Mouse (Mus musculus) embryonic facial prominence, embryonic 10.5 days (tissue): ENCODE results near the gene Fgfr4. TPM values are rescaled to one million over a fixed set of nuclear protein-coding genes. Genes with fewer than 3 reads are reported as not detected.
"Not testable (repeated sequence)": the region's sequence is repeated elsewhere in the genome, so short reads cannot be mapped to it uniquely, and the experiment has no call there.

ENCODE experiments used
- DNase-seq: peaks from one replicate; pipeline ENCODE4 v3.0.0-alpha.2; 2017; ENCODE audit warnings: low spot score
- H3K27ac ChIP-seq: fragments of 300-500 bp; sonication (generic); replicated peaks from 2 replicates; pipeline ENCODE4 v1.5.1; 2016; ENCODE audit warnings: mild to moderate bottlenecking
- H3K27me3 ChIP-seq: fragments of 300-500 bp; sonication (generic); replicated peaks from 2 replicates; pipeline ENCODE4 v1.6.1; 2016; ENCODE audit warnings: low read depth, mild to moderate bottlenecking; ENCODE audit not compliant: poor library complexity, severe bottlenecking
- H3K36me3 ChIP-seq: fragments of 300-500 bp; sonication (generic); replicated peaks from 2 replicates; pipeline ENCODE4 v1.6.1; 2016; ENCODE audit warnings: mild to moderate bottlenecking, moderate library complexity
- H3K4me1 ChIP-seq: fragments of 300-500 bp; sonication (generic); 2 replicates; pipeline ENCODE4 v1.6.1; 2016
- H3K4me3 ChIP-seq: fragments of 300-500 bp; sonication (generic); 2 replicates; pipeline ENCODE4 v1.5.1; 2016; ENCODE audit warnings: mild to moderate bottlenecking, moderate library complexity
- H3K9me3 ChIP-seq: fragments of 300-500 bp; sonication (generic); 2 replicates; pipeline ENCODE4 v1.6.1; 2016; ENCODE audit warnings: mild to moderate bottlenecking
- WGBS: fragments of 180-500 bp; shearing (Covaris S2); methylation state at CpG from one replicate; pipeline ENCODE4 v1.1.7; 2016; 5-methylcytosine and 5-hydroxymethylcytosine counted together
- polyA plus RNA-seq: library from polyadenylated mRNA; unstranded; fragments of >200 nt; fragmentation: Nextera tagmentation; extraction: Ambion mirVana; gene quantifications from 2 replicates; pipeline ENCODE4 v1.2.1, GENCODE M21; 2016

Fgfr4 gene
- polyA plus RNA-seq, 1 experiment from 2014 or later, result 0.46 TPM

DNA sequence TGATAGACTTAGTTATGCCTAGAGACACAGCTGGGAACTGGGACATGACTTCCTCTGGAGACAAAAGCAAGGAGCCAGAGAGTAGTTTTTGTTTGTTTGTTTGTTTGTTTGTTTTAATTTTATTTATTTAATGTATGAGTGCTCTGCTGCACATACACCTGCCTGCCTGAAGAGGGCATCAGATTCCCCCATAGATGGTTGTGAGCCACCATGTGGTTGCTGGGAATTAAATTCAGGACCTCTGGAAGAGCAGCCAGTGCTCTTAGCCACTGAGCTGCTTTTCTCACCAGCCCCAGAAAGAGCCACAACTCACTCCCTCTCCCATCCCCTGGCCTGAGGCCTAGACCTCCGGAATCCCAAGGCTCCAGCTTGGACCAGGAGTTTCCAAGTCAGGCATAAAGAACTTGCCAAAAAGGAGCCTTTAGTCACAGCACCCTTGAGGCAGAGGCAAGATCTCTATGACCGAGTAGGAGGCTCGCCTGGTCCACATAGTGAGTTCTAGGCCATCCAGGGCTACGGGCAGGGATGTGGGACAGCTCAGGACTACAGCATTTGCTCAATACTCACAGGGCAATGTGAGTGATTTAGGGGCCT lies 25.6 kb downstream of the Fgfr4 start:
- H3K36me3 ChIP-seq, result no peaks in the 10 kb centered on the region
- no peak overlapping the region for H3K4me3 ChIP-seq
- no peaks in the 10 kb centered on the region for H3K9me3 ChIP-seq
- H3K27ac ChIP-seq, result no peak overlapping the region
- H3K4me1 ChIP-seq, result peaks cover 19% of the 10 kb centered on the region
- H3K27me3 ChIP-seq, result no peaks in the 10 kb centered on the region; the same call in 1 of the 2 replicates
- 67% methylated on average over 4 of the region's 4 CpGs for WGBS
- no peak for DNase-seq

GRCm38 (mm10) chr13:55178556-55178955 lies 26.1 kb downstream of the Fgfr4 start:
- no peaks in the 10 kb centered on the region for H3K9me3 ChIP-seq
- no peak overlapping the region for H3K27ac ChIP-seq
- peak; percentile 82 for DNase-seq
- WGBS, result 30% methylated on average over 2 of the region's 2 CpGs
- H3K4me1 ChIP-seq, result peaks cover 19% of the 10 kb centered on the region
- H3K36me3 ChIP-seq, result no peaks in the 10 kb centered on the region
- H3K4me3 ChIP-seq, result no peak overlapping the region
- H3K27me3 ChIP-seq, result no peaks in the 10 kb centered on the region; the same call in 1 of the 2 replicates

DNA sequence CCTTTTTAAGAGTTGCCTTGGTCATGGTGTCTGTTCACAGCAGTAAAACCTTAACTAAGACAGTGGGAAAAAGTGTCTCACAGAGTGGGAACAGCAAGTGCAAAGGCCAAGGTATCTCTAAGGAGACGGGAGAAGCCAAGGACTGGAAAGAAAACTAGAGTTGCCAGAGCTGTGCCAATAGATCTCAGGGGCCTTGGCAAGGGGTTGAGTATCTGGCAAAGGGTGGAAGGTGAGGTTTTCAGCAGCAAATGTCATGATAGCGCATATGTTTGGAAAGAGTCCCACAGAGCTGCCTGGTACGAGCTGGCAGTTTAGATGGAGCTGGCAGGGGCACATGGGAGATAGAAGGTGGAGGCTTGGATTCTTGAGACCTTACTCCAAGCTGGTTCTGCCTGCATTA lies 27.2 kb downstream of the Fgfr4 start:
- Histone ChIP-seq H3K4me1 (peaks cover 14% of the 10 kb centered on the region), H3K27ac (no peak overlapping the region), H3K27me3 (no peaks in the 10 kb centered on the region), H3K36me3 (no peaks in the 10 kb centered on the region), H3K9me3 (no peaks in the 10 kb centered on the region), H3K4me3 (no peak overlapping the region)
- DNase-seq, result no peak
- 87% methylated on average over 3 of the region's 3 CpGs for WGBS

- DNase-seq, result no peak
- Histone ChIP-seq H3K4me3 (peak overlapping the region; percentile 58; the same call in 1 of the 2 replicates), H3K9me3 (no peaks in the 10 kb centered on the region), H3K27me3 (no peaks in the 10 kb centered on the region), H3K4me1 (peaks cover 12% of the 10 kb centered on the region), H3K27ac (no peak overlapping the region), H3K36me3 (no peaks in the 10 kb centered on the region)
- WGBS, result 70% methylated on average over 2 of the region's 2 CpGs
Measured at GRCm38 (mm10) chr13:55181786-55182172, 29.3 kb downstream of the Fgfr4 start.

GRCm38 (mm10) chr13:55182173-55182894 lies 29.9 kb downstream of the Fgfr4 start:
- WGBS, result 3% methylated on average over 23 of the region's 23 CpGs
- H3K27ac ChIP-seq, result peak overlapping the region; percentile 87
- H3K27me3 ChIP-seq, result no peaks in the 10 kb centered on the region

GRCm38 (mm10) chr13:55183382-55183781 lies 30.9 kb downstream of the Fgfr4 start:
- 80% methylated on average over 6 of the region's 6 CpGs for WGBS
- DNase-seq, result no peak
- Histone ChIP-seq H3K27ac (no peak overlapping the region), H3K4me1 (peaks cover 8% of the 10 kb centered on the region), H3K4me3 (no peak overlapping the region), H3K36me3 (no peaks in the 10 kb centered on the region), H3K9me3 (no peaks in the 10 kb centered on the region), H3K27me3 (no peaks in the 10 kb centered on the region)

More at GRCm38 (mm10) chr13:55182173-55182894, 29.9 kb downstream of the Fgfr4 start:
- H3K36me3 ChIP-seq, result no peaks in the 10 kb centered on the region
- H3K4me1 ChIP-seq, result peaks cover 12% of the 10 kb centered on the region
- no peaks in the 10 kb centered on the region for H3K9me3 ChIP-seq
- DNase-seq, result peak; percentile 77
- H3K4me3 ChIP-seq, result peak overlapping the region; percentile 58

- DNase-seq, H3K4me3 ChIP-seq, H3K27ac ChIP-seq, H3K27me3 ChIP-seq, H3K9me3 ChIP-seq, H3K36me3 ChIP-seq: not testable (repeated sequence)
- H3K4me1 ChIP-seq, result peaks cover 32% of the 10 kb centered on the region
- 63% methylated on average over 4 of the region's 9 CpGs for WGBS
Measured at GRCm38 (mm10) chr13:55187062-55187461, 34.6 kb downstream of the Fgfr4 start.

- H3K4me1 ChIP-seq, result peaks cover 26% of the 10 kb centered on the region
- peak overlapping the region; percentile 60 for H3K4me3 ChIP-seq
- DNase-seq, result peak; percentile 64
- peak overlapping the region; percentile 96 for H3K27ac ChIP-seq
- WGBS, result 2% methylated on average over 12 of the region's 12 CpGs
- H3K36me3 ChIP-seq, result no peaks in the 10 kb centered on the region
- no peaks in the 10 kb centered on the region for H3K27me3 ChIP-seq
- H3K9me3 ChIP-seq, result no peaks in the 10 kb centered on the region
Measured at GRCm38 (mm10) chr13:55189531-55190107, 37.2 kb downstream of the Fgfr4 start.

GRCm38 (mm10) chr13:55190121-55190868 lies 37.9 kb downstream of the Fgfr4 start:
- Histone ChIP-seq H3K4me3 (peak overlapping the region; percentile 60), H3K9me3 (no peaks in the 10 kb centered on the region), H3K27me3 (no peaks in the 10 kb centered on the region), H3K27ac (peak overlapping the region; percentile 96), H3K4me1 (peaks cover 26% of the 10 kb centered on the region), H3K36me3 (no peaks in the 10 kb centered on the region)
- peak; percentile 98 for DNase-seq
- WGBS, result 3% methylated on average over 34 of the region's 34 CpGs

DNA sequence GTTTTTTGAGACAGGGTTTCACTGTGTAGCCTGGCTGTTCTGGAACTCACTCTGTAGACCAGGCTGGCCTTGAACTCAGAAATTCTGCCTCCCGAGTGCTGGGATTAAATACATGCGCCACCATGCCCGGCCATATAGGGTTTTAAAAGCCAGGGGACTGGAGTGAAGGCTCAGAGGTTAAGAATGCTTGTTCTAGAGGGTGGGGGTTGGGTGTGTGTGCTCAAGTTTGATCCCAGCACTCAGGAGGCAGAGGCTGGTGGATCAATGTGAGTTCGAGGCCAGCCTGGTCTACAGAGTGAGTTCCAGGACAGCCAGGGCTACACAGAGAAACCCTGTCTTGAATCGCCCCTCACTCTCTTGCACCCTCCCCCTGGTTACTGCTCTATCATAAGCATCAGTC lies 39.1 kb downstream of the Fgfr4 start:
- H3K36me3 ChIP-seq, result no peaks in the 10 kb centered on the region
- no peak for DNase-seq
- H3K9me3 ChIP-seq, result no peaks in the 10 kb centered on the region
- H3K27me3 ChIP-seq, result no peaks in the 10 kb centered on the region
- H3K27ac ChIP-seq, result no peak overlapping the region
- peaks cover 26% of the 10 kb centered on the region for H3K4me1 ChIP-seq
- 85% methylated on average over 5 of the region's 5 CpGs for WGBS
- H3K4me3 ChIP-seq, result no peak overlapping the region

- WGBS, result 91% methylated on average over 4 of the region's 4 CpGs
- H3K4me3 ChIP-seq, DNase-seq, H3K27ac ChIP-seq, H3K4me1 ChIP-seq, H3K27me3 ChIP-seq, H3K9me3 ChIP-seq, H3K36me3 ChIP-seq: not testable (repeated sequence)
Measured at GRCm38 (mm10) chr13:55202758-55203157, 50.3 kb downstream of the Fgfr4 start.

- no peaks in the 10 kb centered on the region for H3K4me1 ChIP-seq
- no peak overlapping the region for H3K27ac ChIP-seq
- 79% methylated on average over 9 of the region's 9 CpGs for WGBS
- no peak for DNase-seq
- 0 out of 2 replicates have a peak, but pooled peaks cover 5% of the 10 kb centered on the region for H3K27me3 ChIP-seq
- no peaks in the 10 kb centered on the region for H3K36me3 ChIP-seq
- no peaks in the 10 kb centered on the region for H3K9me3 ChIP-seq
- no peak overlapping the region for H3K4me3 ChIP-seq
Measured at GRCm38 (mm10) chr13:55203740-55204139, 51.3 kb downstream of the Fgfr4 start.
